In genomic region chr4:119734352-119734751, GRCm38 (mm10) we compare ENCODE assay signal across 8 mouse cellular contexts. TPM values are rescaled to one million over a fixed set of nuclear protein-coding genes. Genes with fewer than 3 reads are reported as not detected.
DNase-seq lines count a peak whose midpoint lies in the region; ATAC-seq and TF ChIP-seq lines count a peak whose summit lies in the region.

No protein-coding gene starts in this region.

- in situ Hi-C loops in ES-E14 (cut with MboI; ENCODE audit: low sequenced_read_pairs in 2 of 2, unreplicated experiment in 2 of 2), result no loop called here

- H3K9ac ChIP-seq in heart, embryonic 11.5 days (ENCODE audit: low read depth, low read length), result no peak overlapping the region
- no peak overlapping the region for H3K9ac ChIP-seq in ES-E14 (ENCODE audit: insufficient read depth, low read depth, low read length, poor library complexity, severe bottlenecking)

- H3K9me3 ChIP-seq in heart, embryonic 11.5 days (replicated peaks; ENCODE audit: control insufficient read depth, low read length), result no peaks in the 10 kb centered on the region
- no peaks in the 10 kb centered on the region for H3K9me3 ChIP-seq in ES-E14 (ENCODE audit: control insufficient read depth, insufficient read depth, low read depth, low read length)
- H3K9me3 ChIP-seq in hindbrain, embryonic 10.5 days, result no peaks in the 10 kb centered on the region
- no peaks in the 10 kb centered on the region for H3K9me3 ChIP-seq in midbrain, embryonic 10.5 days (replicated peaks)

- ATAC-seq in heart, embryonic 11.5 days (replicated peaks; ENCODE audit: insufficient number of reproducible peaks, low FRiP score, low TSS enrichment), result no peak

- no peaks in the 10 kb centered on the region for H3K36me3 ChIP-seq in heart, embryonic 11.5 days (ENCODE audit: control insufficient read depth, insufficient read depth, low read length)
- H3K36me3 ChIP-seq in ES-E14 (ENCODE audit: control insufficient read depth, insufficient read depth, low read length, poor library complexity, severe bottlenecking), result no peaks in the 10 kb centered on the region
- H3K36me3 ChIP-seq in hindbrain, embryonic 10.5 days, result no peaks in the 10 kb centered on the region
- no peaks in the 10 kb centered on the region for H3K36me3 ChIP-seq in midbrain, embryonic 10.5 days

- 18% methylated on average over 4 of the region's 4 CpGs for WGBS in heart, embryonic 11.5 days (ENCODE audit: insufficient replicate concordance)
- 29% methylated on average over 4 of the region's 4 CpGs for WGBS in hindbrain, embryonic 10.5 days
- 19% methylated on average over 4 of the region's 4 CpGs for WGBS in midbrain, embryonic 10.5 days

- H3K27ac ChIP-seq in heart, embryonic 11.5 days (ENCODE audit: low read depth, low read length), result no peak overlapping the region
- no peak overlapping the region for H3K27ac ChIP-seq in ES-E14 (ENCODE audit: insufficient read depth, low read depth, low read length, poor library complexity, severe bottlenecking)
- H3K27ac ChIP-seq in hindbrain, embryonic 10.5 days, result no peak overlapping the region
- H3K27ac ChIP-seq in midbrain, embryonic 10.5 days (replicated peaks), result no peak overlapping the region

- peak overlapping the region; percentile 95 for H3K4me2 ChIP-seq in heart, embryonic 11.5 days

- DNase-seq in heart, adult 18-20 months, result no peak
- DNase-seq in ES-E14 (ENCODE audit: low read depth, low spot score), result no peak
- DNase-seq in hindbrain, embryonic 10.5 days (ENCODE audit: low spot score), result no peak
- DNase-seq in midbrain, embryonic 10.5 days (ENCODE audit: low spot score), result no peak
- no peak for DNase-seq in adrenal gland, adult (ENCODE audit: inconsistent age in 2 of 2, low spot score in 1 of 2)
- no peak for DNase-seq in spleen, postnatal 36 days (ENCODE audit: low spot score in 2 of 2)
- DNase-seq in cerebellum, postnatal 25 days, result no peak

- peak overlapping the region; percentile 64 for H3K4me3 ChIP-seq in heart, embryonic 11.5 days (ENCODE audit: low read depth, low read length)
- peak overlapping the region; percentile 86 to 89 for H3K4me3 ChIP-seq in ES-E14 (ENCODE audit: insufficient read depth in 1 of 2, low read depth in 1 of 2, low read length in 2 of 2, poor library complexity in 1 of 2, severe bottlenecking in 1 of 2)
- peak overlapping the region; percentile 83 for H3K4me3 ChIP-seq in hindbrain, embryonic 10.5 days
- peak overlapping the region; percentile 83 for H3K4me3 ChIP-seq in midbrain, embryonic 10.5 days

- peaks cover 20% of the 10 kb centered on the region for H3K27me3 ChIP-seq in heart, embryonic 11.5 days (ENCODE audit: control insufficient read depth, insufficient read depth, low read length)
- peaks cover 39% of the 10 kb centered on the region for H3K27me3 ChIP-seq in hindbrain, embryonic 10.5 days (ENCODE audit: insufficient read depth, poor library complexity, severe bottlenecking)
- peaks cover 43% of the 10 kb centered on the region for H3K27me3 ChIP-seq in midbrain, embryonic 10.5 days (ENCODE audit: low read depth, poor library complexity, severe bottlenecking)

- 0 out of 2 replicates have a peak, but pooled peaks cover 2% of the 10 kb centered on the region for H3K4me1 ChIP-seq in heart, embryonic 11.5 days (ENCODE audit: control insufficient read depth, insufficient read depth, low read length)
- no peaks in the 10 kb centered on the region for H3K4me1 ChIP-seq in ES-E14 (ENCODE audit: control insufficient read depth in 2 of 2, insufficient read depth in 2 of 2, low read length in 2 of 2, poor library complexity in 1 of 2)
- H3K4me1 ChIP-seq in hindbrain, embryonic 10.5 days (replicated peaks), result peaks cover 14% of the 10 kb centered on the region
- H3K4me1 ChIP-seq in midbrain, embryonic 10.5 days, result peaks cover 13% of the 10 kb centered on the region

TF ChIP-seq in ES-E14, 5 proteins besides CTCF, POLR2A, EP300 and RAD21:
- TF ChIP-seq CHD2 (IDR thresholded peaks at IDR 0.05; ENCODE audit: low read depth, low read length) (no peak), HCFC1 (IDR thresholded peaks at IDR 0.05; ENCODE audit: borderline replicate concordance, insufficient read depth, low read length) (no peak), ZNF384 (IDR thresholded peaks at IDR 0.05; ENCODE audit: low read depth, low read length) (no peak), MAFK (IDR thresholded peaks at IDR 0.05; ENCODE audit: insufficient read depth, low read depth, low read length) (no peak), ZC3H11A (IDR thresholded peaks at IDR 0.05; ENCODE audit: borderline replicate concordance, low read depth, low read length) (no peak)
TF ChIP-seq in ES-E14: peak in this region for 0.

RNA-seq across cellular contexts. Expression of gene Hivep3, which starts 0.8 kb away (rescaled TPM):
- 4.8 and 6.7 TPM in 2 replicates for polyA plus RNA-seq in heart, embryonic 11.5 days (2014; fragmentation: Nextera tagmentation; extraction: Ambion mirVana)
- total RNA-seq in heart, adult 18-20 months (2021), result 1 to 10 TPM; 5.3 to 6.8 TPM
- total RNA-seq in ES-E14 (2012; rRNA removed), result 1.4 TPM in 2 replicates
- polyA plus RNA-seq in hindbrain, embryonic 10.5 days (2016; fragmentation: Nextera tagmentation; extraction: Ambion mirVana), result 0.47 and 2.1 TPM in 2 replicates
- 0.64 and 1.0 TPM in 2 replicates for polyA plus RNA-seq in midbrain, embryonic 10.5 days (2016; fragmentation: Nextera tagmentation; extraction: Ambion mirVana)
